Mouse (Mus musculus) thymus, adult 2 months (tissue): Measurements from ENCODE around the gene Ttbk2.

Experiments used
- CTCF ChIP-seq: fragments of 200-500 bp; IDR thresholded peaks from 2 replicates; pipeline ENCODE4 v1.5.1; 2012; ENCODE audit warnings: mild to moderate bottlenecking, control low read depth, low read length, moderate library complexity, borderline replicate concordance; ENCODE audit not compliant: control insufficient read depth, poor library complexity, insufficient read depth; ENCODE audit errors: extremely low read depth
- POLR2A ChIP-seq: fragments of 200-500 bp; IDR thresholded peaks from 2 replicates; pipeline ENCODE4 v1.6.1; 2012; ENCODE audit warnings: mild to moderate bottlenecking, low read length, control low read depth, moderate library complexity; ENCODE audit not compliant: control insufficient read depth, poor library complexity, insufficient read depth; ENCODE audit errors: extremely low read depth

DNA sequence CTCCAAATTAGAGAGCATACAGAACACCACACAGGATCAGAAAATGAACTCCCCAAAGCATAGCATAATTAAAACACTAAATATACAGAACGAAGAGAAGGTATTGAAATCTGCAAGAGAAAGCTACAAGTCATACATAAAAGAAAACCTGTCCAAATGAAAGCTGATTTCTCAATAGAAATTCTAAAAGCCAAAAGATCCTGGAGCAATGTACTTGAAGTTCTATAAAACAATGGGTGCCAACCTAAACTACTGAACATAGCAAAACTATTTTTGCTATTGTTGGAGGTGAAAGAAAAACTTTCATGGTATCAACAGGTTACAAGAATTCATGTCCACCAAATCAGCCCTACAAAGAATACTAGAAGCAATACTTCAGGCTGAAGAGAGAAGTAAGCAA, 9.2 kb downstream of the Ttbk2 start:
- TF ChIP-seq CTCF (no peak), POLR2A (no peak)
